Mouse (Mus musculus): ENCODE measurements around the gene Vsir. TPM values are rescaled to one million over a fixed set of nuclear protein-coding genes. Genes with fewer than 3 reads are reported as not detected.

Vsir gene
- polyA plus RNA-seq, 1 experiment, result 33.1 TPM

- DNase-seq (ENCODE audit: extremely low spot score in 1 of 2, low spot score in 1 of 2), result no peak
Observed at GRCm38 (mm10) chr10:60380229-60380628, 33.6 kb downstream of the Vsir start.

- no peak for DNase-seq (ENCODE audit: extremely low spot score in 1 of 2, low spot score in 1 of 2)
Observed at GRCm38 (mm10) chr10:60381142-60381925, 34.7 kb downstream of the Vsir start.

GRCm38 (mm10) chr10:60388332-60388731 is 41.7 kb downstream of the Vsir start:
- no peak for DNase-seq (ENCODE audit: extremely low spot score in 1 of 2, low spot score in 1 of 2)

- DNase-seq (ENCODE audit: extremely low spot score in 1 of 2, low spot score in 1 of 2), result no peak
Observed at GRCm38 (mm10) chr10:60389447-60389865, 42.8 kb downstream of the Vsir start.

- no peak for DNase-seq (ENCODE audit: extremely low spot score in 1 of 2, low spot score in 1 of 2)
Observed at GRCm38 (mm10) chr10:60390177-60390903, 43.7 kb downstream of the Vsir start.

GRCm38 (mm10) chr10:60390904-60391420 is 44.3 kb downstream of the Vsir start:
- no peak for DNase-seq (ENCODE audit: extremely low spot score in 1 of 2, low spot score in 1 of 2)

GRCm38 (mm10) chr10:60391661-60392060 is 45.0 kb downstream of the Vsir start:
- DNase-seq (ENCODE audit: extremely low spot score in 1 of 2, low spot score in 1 of 2), result no peak

GRCm38 (mm10) chr10:60394936-60395335 is 48.3 kb downstream of the Vsir start:
- DNase-seq (ENCODE audit: extremely low spot score in 1 of 2, low spot score in 1 of 2), result peak in 1 of 2 experiments; percentile 64

- no peak for DNase-seq (ENCODE audit: extremely low spot score in 1 of 2, low spot score in 1 of 2)
Observed at GRCm38 (mm10) chr10:60395605-60396004, 49.0 kb downstream of the Vsir start.

GRCm38 (mm10) chr10:60398051-60398814 is 51.6 kb downstream of the Vsir start:
- DNase-seq (ENCODE audit: extremely low spot score in 1 of 2, low spot score in 1 of 2), result no peak

- no peak for DNase-seq (ENCODE audit: extremely low spot score in 1 of 2, low spot score in 1 of 2)
Observed at GRCm38 (mm10) chr10:60399449-60399848, 52.8 kb downstream of the Vsir start, which contains the start of gene Gm17455. Gene Gm17455 (plus strand): TSS chr10:60399726.

- DNase-seq (ENCODE audit: extremely low spot score in 1 of 2, low spot score in 1 of 2), result no peak
Observed at GRCm38 (mm10) chr10:60400507-60401295, 54.0 kb downstream of the Vsir start.

GRCm38 (mm10) chr10:60405460-60406177 is 59.0 kb downstream of the Vsir start:
- peak; percentile 16 to 54 for DNase-seq (ENCODE audit: extremely low spot score in 1 of 2, low spot score in 1 of 2)

GRCm38 (mm10) chr10:60407831-60408230 is 61.2 kb downstream of the Vsir start:
- DNase-seq (ENCODE audit: extremely low spot score in 1 of 2, low spot score in 1 of 2), result peak; percentile 22 to 84

- peak in 1 of 2 experiments; percentile 10 for DNase-seq (ENCODE audit: extremely low spot score in 1 of 2, low spot score in 1 of 2)
Observed at GRCm38 (mm10) chr10:60411794-60412193, 65.1 kb downstream of the Vsir start.

- no peak for DNase-seq (ENCODE audit: extremely low spot score in 1 of 2, low spot score in 1 of 2)
Observed at GRCm38 (mm10) chr10:60413756-60414155, 67.1 kb downstream of the Vsir start.

- DNase-seq (ENCODE audit: extremely low spot score in 1 of 2, low spot score in 1 of 2), result no peak
Observed at GRCm38 (mm10) chr10:60417041-60417440, 70.4 kb downstream of the Vsir start.

- DNase-seq (ENCODE audit: extremely low spot score in 1 of 2, low spot score in 1 of 2), result peak; percentile 26 to 88
Observed at GRCm38 (mm10) chr10:60418137-60418536, 71.5 kb downstream of the Vsir start.

- DNase-seq (ENCODE audit: extremely low spot score in 1 of 2, low spot score in 1 of 2), result no peak
Observed at GRCm38 (mm10) chr10:60419624-60420023, 73.0 kb downstream of the Vsir start.
